Mouse (Mus musculus) spleen, adult 10 weeks (tissue): ENCODE results near the gene Hecw2. TPM values are rescaled to one million over a fixed set of nuclear protein-coding genes. Genes with fewer than 3 reads are reported as not detected.

Source experiments
- polyA plus RNA-seq: library from polyadenylated mRNA; stranded (reverse); fragments of 350-450 nt; fragmentation: Illumina TruSeq; extraction: RNeasy Lipid Tissue Mini Kit (QIAGEN cat#74804); gene quantifications from one replicate; pipeline ENCODE4 v1.2.3, GENCODE M21; 2015; ENCODE audit warnings: low replicate concordance; ENCODE audit not compliant: insufficient read depth

The Hecw2 gene
- polyA plus RNA-seq, result 1.3 TPM

DNA sequence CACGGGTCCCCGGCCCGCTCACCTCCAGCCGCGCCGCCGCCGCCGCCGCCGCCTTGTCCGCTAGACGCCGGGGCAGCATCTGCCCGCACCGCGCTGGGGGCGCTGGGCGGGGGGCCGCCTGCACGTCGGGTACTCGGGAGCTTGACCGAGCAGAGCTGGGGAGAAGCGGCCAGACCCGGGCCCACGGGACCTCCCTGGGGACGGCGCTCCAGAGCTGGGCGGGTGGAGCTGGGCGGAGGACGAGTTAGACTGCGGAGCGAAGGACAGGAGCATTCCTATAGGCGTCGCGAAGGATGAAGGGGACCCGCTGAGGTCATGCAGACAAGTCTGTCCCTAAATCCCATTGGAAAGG, at the start of gene Hecw2:
Gene Hecw2, minus strand, starts transcription at position 215 of the 352 bp plus-strand sequence.

DNA sequence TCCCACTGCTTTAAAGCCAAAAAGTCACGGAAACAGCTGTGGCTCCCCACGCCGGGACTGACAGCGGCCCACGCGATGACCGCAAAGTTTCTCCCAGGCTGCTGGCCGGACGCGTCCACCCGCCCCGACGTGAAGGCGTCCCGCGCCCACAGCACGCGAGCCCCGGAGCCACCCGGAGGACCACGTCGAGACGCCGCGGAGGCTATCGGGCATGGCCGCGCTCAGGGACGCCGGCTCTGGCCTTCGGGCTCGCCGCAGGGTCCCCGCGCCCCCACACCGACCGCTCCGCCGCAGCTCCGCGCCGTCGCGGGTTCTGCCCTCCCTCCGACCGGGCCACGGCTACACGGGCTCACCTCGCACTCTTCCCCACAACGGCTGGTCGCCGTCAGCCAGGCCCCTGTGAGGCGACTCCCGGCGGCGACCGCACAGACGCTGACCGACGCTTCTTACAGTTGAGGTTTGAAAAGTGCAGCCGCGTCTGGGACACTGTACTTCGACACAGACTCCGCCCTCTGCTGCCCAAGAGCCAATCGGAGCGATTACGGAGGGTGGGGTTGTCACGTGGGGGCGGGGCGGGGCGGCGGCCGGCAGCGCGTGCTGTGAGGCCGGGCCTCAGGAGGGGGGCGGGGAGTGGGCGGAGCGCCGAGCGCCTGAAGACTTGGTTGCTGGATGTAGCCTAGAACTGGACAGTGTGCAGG, 410.1 kb downstream of the Hecw2 start, which contains the start of gene Stk17b:
Gene Stk17b, minus strand, starts transcription at position 504 of the 698 bp plus-strand sequence.

Other genes with a start within 250 kb of the Hecw2 start
- gene Ccdc150, start 55.5 kb upstream of the Hecw2 start, polyA plus RNA-seq, result 0.26 TPM
- gene Gtf3c3, start 243.8 kb upstream of the Hecw2 start, polyA plus RNA-seq, result 16.2 TPM